Mouse (Mus musculus): Measurements from ENCODE around the gene Mpped1. TPM values are rescaled to one million over a fixed set of nuclear protein-coding genes. Genes with fewer than 3 reads are reported as not detected.

Gene Mpped1
- total RNA-seq, 1 experiment from 2014 or later = not detected

DNA sequence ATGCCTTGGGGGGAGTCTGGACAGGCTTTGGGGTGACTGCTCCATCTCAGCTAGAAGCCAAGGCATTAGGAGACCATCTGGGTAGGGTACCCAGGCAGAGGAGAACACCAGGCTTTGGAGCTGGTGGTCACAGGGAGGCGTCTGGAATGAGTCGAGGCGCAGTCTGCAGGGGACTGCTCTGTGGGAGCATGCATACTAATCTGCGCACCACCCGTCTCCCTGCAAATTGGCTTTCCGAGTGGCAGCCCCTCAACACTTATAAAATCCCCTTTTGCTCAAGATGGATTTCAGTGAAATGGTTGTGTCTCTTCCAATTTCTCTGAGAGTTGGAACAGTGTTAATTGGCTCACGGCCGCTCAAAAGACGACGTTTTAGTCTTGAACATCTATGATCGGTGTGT, 2.0 kb downstream of the Mpped1 start:
- ATAC-seq (replicated peaks; ENCODE audit: insufficient number of reproducible peaks, low FRiP score, low TSS enrichment, poor library complexity, severe bottlenecking) = no peak

DNA sequence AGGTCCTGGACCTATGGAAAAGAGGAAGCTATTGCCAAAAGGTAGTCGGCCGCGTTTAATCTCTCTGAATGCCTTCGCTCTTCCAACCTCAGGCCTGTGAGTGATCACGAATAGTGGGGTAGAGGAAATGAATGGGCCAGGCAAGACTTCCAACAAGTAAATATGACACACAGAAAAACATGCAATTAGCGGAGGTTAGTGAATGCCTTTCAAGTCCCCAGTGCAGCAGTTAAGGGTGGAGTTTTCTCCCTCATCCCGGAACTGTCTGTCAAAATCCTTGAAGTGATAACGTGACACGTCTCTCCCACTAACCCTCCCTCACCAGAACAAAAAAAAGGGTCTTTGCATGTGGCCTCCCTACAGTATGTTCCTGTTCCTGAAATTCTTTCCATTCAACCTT, 3.0 kb downstream of the Mpped1 start:
- no peak for ATAC-seq (replicated peaks; ENCODE audit: insufficient number of reproducible peaks, low FRiP score, low TSS enrichment, poor library complexity, severe bottlenecking)

DNA sequence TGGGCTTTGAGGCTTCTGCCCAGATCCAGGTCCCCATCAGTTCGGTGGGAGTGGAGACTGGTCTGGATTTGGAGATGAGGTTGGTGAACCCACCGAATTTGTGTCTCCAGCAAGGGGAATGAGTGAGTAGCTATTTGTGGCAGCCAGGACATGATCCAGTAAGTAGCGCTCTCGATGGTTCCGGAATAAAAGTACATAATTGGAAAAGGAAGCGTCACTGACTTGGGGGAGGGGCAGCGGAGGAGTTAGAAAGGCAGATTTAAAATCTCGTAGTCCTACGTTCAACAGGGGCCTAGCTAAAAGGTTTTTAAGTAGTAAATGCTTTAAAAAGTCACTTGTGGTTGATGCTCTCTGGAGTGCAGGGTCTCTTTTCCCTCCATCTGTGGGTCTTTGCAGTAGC, 5.5 kb downstream of the Mpped1 start:
- no peak for ATAC-seq (replicated peaks; ENCODE audit: insufficient number of reproducible peaks, low FRiP score, low TSS enrichment, poor library complexity, severe bottlenecking)

DNA sequence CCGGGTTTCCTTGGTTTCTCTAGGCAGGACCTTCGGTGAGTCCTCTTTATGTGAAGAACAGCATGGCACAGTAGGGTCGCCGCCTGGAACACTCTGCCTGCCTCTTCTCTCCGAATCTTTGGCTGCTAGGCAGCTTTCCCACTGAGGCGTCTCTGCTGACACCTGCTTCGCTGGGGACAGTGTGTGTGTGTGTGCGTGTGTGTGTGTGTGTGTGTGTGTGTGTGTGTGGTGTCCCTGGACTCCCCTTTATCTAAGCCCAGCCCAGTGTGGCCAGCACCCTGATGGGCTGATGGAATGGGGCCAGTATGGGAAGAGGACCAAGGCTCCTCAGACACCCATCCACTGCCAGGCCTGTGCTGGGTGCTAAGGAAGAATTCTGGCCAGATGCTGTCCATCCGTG, 9.8 kb downstream of the Mpped1 start:
- ATAC-seq (replicated peaks; ENCODE audit: insufficient number of reproducible peaks, low FRiP score, low TSS enrichment, poor library complexity, severe bottlenecking) = no peak

DNA sequence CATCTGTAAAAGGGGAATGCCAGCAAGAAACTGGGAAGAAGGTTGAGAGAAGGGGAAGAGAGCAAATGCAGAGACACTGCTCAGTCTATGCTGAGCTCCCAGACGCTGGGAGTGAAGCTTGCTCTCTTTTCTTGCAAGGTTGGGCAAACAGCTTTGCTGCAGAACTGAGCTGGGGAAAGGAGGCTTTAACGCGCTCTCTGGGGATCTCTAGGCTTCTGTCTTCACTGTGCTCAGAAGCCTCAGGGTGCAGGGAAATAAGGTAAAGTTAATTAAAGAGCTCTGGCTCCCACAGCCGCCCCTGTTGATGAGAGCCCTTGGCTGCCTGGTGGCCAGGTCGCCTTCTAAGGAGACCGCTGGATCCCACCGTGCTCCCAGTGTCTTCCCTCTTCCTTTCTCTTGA, 17.7 kb downstream of the Mpped1 start:
- no peak for ATAC-seq (replicated peaks; ENCODE audit: insufficient number of reproducible peaks, low FRiP score, low TSS enrichment, poor library complexity, severe bottlenecking)

DNA sequence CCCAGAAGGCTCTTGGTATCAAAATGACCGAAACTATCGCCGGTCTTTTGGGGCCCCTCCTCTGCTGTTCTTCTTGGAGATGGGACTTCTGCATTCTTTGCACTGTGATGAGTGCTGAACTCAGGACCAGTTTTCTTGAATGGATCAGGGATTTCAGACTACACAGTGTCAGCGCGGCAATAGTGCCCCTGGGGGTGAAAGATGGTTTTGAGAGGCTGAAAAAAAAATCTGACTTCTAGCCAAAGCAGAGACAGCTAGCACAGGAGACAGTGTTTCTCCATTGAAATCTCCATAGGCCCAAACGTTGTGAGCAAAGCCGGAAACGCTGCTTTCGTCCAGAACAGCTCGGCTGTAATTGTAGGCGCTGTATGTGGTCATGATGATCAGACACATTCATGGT, 19.7 kb downstream of the Mpped1 start:
- ATAC-seq (replicated peaks; ENCODE audit: insufficient number of reproducible peaks, low FRiP score, low TSS enrichment, poor library complexity, severe bottlenecking) = no peak

DNA sequence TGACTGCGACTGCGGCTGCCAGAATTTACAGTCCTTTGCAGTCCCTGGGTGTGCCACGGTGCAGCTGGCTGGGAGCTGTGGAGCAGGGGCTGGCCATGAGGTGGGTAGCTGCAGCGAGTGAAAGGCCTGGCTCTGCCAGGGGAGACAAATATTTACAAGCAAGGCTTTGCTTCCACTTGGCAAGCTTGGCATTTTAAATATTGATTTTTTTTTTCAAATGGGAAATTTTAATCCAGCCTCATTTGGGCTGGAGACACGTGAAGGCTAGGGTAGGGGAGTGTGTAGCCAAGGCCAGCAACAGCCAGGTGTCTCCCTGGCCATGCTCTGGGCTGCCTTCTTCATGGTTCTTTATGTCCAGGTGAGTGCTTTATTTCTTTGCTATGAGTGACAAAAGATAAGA, 21.7 kb downstream of the Mpped1 start:
- ATAC-seq (replicated peaks; ENCODE audit: insufficient number of reproducible peaks, low FRiP score, low TSS enrichment, poor library complexity, severe bottlenecking) = no peak

DNA sequence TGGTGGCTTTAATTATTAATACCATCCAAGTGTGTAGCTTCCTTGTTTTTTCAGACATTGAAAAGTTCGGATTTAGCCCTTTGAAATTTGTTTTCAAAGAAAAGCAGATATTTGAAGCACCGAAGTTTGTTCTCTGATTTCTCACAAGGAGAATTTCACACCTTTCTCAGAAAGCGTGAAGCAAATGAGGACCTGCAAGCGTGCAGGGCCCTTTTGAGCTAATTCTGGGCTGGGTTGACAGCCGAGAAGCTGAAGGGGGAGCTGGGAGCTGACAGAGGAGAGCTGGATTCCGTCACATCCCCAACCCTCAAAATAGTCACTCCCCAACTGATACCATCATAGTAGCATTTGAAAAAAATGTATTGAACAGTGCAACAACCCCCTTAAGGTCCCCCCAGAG, 34.8 kb downstream of the Mpped1 start:
- ATAC-seq (replicated peaks; ENCODE audit: insufficient number of reproducible peaks, low FRiP score, low TSS enrichment, poor library complexity, severe bottlenecking) = no peak

DNA sequence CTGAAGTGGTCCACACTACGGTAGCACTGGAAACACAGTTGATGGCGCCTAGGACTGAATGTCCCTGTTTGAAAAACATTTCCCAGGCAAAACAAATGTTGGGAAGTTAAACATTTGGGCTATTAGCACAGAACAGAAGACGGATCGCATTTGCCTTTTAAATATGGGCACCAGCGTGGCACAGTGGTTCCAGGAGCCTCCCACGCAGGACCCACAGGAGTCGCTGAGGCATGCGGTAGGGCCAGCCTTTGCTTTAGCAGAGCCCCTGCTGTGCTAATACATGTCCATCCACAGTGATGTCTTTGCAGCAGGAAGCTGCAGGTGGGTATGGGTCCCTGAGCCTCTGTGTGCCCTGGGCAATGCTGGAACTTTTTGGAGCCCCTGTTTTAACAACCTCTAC, 48.7 kb downstream of the Mpped1 start:
- ATAC-seq (replicated peaks; ENCODE audit: insufficient number of reproducible peaks, low FRiP score, low TSS enrichment, poor library complexity, severe bottlenecking) = no peak

DNA sequence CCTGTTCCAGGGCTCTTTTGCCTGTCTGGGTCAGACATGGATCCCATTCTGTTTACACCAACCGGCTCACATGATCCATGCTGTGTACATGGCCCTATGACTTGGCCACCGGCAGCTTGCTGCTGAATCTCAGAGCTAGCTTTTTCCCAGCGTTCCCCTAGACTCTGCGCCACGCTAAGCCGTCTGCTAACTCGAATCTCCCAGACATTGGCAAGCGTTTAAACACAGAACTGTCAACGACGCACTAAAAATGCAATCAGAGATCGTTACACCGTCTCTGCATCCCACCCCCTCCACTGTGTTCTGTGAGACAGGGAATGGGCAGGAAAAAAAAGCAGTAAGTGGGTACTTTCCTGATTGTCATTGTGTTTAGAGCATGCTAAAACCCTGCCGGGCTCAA, 50.0 kb downstream of the Mpped1 start:
- no peak for ATAC-seq (replicated peaks; ENCODE audit: insufficient number of reproducible peaks, low FRiP score, low TSS enrichment, poor library complexity, severe bottlenecking)

DNA sequence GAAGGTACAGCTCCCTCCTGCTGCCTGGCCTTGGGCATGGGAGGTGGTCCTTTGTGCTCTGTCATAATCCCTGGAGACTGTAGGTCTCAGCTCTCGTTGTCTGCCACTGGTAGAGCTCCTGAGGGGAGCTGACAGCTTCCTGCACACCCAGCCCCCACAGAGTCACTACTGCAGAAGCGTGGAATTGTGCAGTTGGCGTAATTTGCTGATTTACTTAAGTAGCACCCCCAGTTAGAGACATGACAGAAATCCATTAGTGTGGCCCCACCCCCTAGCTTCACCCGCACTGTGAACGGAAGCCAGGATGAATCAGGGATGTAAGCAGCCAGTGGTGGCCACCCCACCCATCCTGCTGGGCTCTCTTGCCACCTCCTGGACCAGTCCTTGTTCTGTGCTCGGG, 53.0 kb downstream of the Mpped1 start:
- ATAC-seq (replicated peaks; ENCODE audit: insufficient number of reproducible peaks, low FRiP score, low TSS enrichment, poor library complexity, severe bottlenecking) = no peak

DNA sequence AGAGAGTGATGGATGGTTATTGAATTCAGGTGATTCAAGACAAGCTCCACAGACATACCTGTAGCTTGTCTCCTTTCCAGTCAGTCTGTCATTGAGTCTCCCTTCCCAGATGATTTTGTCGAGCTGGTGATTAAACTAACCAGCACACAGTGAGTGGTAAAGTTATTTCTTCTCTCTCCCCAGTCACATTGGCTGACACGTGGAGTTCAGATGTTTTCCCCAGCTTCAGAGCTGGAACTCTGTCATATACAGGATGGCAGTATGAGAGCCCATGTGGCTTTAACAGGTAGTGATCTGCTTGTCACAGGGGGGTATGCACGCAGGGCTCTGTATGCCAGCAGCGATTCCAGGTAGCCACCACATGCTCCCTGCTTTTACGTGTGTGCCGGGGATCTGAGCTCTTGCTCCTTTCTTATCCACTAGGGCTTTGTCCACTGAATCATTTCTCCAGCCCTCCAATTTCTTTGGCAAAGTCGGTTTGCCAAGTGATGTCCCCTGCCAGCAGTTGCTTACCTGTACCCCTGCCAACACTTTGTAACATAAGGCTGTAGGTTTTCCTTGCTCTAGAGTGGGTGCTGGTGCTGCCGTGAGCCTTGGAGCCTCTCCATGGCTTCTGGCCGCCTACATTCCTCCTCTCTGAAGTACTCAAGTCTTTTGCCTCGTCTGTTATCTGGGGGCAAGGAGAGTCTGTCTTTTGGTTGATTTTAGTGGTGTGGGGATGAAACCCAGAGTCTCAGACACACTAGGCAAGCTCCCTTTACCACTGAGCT, 61.9 kb downstream of the Mpped1 start:
- ATAC-seq (replicated peaks; ENCODE audit: insufficient number of reproducible peaks, low FRiP score, low TSS enrichment, poor library complexity, severe bottlenecking) = no peak

DNA sequence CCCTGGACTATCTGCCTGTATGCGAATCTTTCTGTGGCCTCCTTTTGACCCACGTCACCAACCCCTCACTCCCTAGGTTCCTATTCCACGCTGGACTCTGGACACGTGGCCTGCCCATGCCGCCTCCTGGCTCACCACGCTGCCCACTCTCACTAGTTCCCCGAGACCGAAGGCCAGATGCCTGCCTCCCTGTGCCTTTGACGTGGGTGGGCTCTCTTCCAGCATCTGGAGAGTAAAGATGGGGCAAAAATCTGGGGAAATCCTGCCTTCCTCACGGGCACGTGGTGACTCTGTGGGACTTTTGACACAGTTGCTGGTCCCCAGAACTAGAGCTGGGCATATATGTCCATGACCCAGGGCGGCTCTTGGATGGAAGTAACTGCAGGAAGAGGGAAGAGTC, 63.2 kb downstream of the Mpped1 start:
- no peak for ATAC-seq (replicated peaks; ENCODE audit: insufficient number of reproducible peaks, low FRiP score, low TSS enrichment, poor library complexity, severe bottlenecking)

DNA sequence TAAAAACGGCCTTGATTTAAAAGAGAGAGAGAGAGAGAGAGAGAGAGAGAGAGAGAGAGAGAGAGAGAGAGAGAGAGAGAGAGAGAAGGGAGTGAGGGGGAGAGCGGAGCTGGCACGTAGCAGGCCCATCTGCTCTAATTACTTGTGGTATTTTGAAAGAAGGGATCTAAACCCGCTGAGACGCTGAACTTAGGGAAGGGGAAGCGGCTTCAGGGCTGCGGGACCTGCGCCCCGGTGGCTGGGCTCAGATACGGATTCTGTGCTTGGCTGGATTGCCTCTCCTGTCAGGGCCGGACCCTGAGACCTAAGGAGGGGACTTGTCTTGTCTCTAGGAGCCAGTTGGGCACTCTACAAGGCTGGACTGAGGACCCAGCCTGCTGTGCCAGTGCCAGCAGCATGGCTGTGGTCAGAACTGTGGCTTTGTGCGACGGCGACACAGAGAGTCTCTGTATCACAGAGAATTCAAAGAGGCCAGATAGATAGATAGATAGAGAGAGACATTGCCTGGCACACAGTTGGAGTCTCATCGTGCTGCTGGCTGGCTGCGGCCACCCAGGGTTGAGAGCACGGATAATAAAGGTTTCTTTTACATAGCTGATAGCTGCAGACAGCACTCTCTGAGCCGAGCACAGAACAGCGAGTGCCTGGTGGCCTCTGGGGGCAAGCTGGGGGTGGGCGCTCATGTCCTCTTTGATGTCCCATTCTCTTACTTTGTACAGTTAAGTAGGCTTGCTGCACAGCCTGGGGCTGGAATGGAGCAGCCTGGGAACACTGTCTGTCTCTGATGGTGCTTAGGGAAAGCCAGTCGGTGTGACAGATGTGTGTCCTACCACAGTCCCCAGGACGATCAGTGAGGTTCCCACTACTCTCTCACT, 63.9 kb downstream of the Mpped1 start:
- no peak for ATAC-seq (replicated peaks; ENCODE audit: insufficient number of reproducible peaks, low FRiP score, low TSS enrichment, poor library complexity, severe bottlenecking)

DNA sequence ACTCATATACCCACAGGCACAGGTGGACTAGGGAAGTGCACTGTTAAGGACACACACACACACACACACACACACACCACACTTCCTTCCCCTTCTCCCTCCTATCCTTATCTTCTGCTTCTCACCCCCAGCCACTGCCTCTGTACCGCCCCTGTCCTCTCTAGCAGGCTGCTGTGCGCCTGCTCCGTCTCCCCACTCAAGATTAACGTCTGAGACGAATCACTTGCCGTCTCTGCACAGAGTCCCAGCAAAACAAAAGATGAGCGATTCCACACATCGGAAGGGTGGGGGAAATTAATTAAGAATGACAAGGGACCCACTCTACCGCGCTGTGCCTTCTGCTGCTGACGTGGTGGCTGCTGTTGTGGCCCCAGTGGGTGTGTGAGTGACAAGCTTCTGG, 66.5 kb downstream of the Mpped1 start:
- no peak for ATAC-seq (replicated peaks; ENCODE audit: insufficient number of reproducible peaks, low FRiP score, low TSS enrichment, poor library complexity, severe bottlenecking)

DNA sequence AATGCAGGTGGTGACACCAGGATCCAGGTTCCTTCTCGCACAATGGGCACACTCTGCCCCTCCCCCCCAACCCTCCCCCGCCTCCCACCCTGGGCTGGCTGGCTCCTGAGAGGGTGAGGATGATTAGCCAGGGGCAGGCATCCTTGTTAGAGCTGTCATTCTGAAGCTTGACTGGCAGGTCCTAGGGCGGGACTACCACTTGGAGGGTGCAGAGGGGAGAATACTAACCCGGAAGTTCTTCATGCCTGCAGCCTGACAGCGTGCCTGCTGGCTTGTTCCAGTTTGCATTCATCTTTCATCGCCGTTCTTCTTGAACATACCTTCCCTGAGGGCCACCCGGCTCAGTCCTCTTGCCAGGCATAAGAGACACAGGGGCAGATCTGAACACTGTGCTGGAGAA, 67.3 kb downstream of the Mpped1 start:
- no peak for ATAC-seq (replicated peaks; ENCODE audit: insufficient number of reproducible peaks, low FRiP score, low TSS enrichment, poor library complexity, severe bottlenecking)

DNA sequence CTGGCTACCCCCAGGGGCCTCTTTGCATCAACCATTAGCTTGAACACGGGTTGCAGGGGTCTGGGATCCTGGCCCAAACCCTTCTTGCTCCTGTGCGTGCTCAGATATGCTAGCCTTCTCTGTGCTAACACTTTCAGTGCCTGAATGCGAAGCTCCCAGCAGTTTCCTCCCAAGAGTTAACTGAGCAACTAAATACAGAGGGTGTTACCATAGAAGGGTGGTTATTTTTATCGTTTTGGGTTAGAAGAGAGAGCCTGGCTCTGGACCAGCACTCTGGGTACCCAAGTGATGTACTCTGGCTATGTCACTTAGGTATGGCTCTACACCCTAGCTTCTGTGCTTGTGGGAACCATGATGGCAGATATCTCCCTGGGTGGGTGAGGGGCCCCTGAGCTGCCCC, 68.2 kb downstream of the Mpped1 start:
- ATAC-seq (replicated peaks; ENCODE audit: insufficient number of reproducible peaks, low FRiP score, low TSS enrichment, poor library complexity, severe bottlenecking) = no peak

DNA sequence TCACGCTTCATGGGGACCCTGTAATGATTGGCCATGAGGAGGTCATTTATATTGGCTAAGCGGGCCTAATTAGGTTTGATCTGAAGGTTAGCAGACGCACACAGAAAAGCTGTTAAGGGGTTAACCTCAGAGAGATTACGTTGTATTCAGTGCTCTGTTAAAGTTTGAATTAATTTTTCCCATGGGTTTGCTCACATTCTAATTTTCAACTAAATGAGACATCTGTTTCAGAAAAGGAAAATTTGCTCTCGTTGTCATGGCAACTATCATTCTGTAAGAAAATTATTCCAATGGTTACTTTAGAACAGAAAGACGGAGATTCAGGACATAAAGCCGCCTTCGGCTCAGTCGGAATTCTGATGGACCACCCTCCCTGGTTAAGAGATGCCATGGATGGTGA, 68.9 kb downstream of the Mpped1 start:
- ATAC-seq (replicated peaks; ENCODE audit: insufficient number of reproducible peaks, low FRiP score, low TSS enrichment, poor library complexity, severe bottlenecking) = no peak

DNA sequence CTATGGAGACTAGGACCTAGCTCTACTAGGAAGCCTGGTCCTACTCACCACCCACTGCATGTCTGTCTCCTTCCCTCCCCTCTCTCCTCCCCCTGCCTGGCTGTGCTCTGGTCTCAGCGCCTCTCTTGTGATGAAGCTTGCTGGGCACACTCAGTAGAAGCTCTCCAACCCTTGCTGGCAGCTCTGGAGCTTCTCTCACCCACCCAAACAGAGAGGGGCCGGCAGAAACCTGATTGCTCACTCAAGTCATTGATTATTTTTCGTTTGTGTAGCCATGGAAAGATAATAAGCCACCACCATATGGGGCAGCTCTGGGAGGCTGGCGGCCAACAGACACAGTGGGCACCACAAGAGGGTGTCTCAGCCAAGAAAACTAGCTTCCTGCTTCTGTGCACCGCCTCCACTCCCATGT, 74.1 kb downstream of the Mpped1 start:
- no peak for ATAC-seq (replicated peaks; ENCODE audit: insufficient number of reproducible peaks, low FRiP score, low TSS enrichment, poor library complexity, severe bottlenecking)

DNA sequence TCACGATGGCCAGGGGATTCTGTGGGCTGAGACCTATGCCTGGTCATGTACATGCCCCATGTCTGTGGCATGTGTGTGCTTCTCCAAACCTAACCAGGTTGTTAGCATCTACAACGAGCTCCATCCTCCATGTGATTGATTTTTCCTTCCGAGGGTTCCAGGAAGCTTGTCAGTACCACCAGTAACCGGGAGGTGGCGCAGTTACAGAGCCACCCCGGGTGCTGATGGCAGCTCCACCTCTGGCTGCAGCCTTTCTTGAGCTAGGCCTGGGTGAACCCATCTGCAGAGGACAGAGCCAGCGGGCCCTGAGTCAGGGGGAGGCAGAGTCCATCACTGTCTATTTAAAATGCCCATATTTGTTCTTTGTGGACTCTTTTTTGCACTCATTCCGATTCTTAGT, 77.9 kb downstream of the Mpped1 start:
- no peak for ATAC-seq (replicated peaks; ENCODE audit: insufficient number of reproducible peaks, low FRiP score, low TSS enrichment, poor library complexity, severe bottlenecking)
